Mouse (Mus musculus) myocyte (in vitro differentiated cells): Measurements from ENCODE around the gene Kcne1. TPM values are rescaled to one million over a fixed set of nuclear protein-coding genes. Genes with fewer than 3 reads are reported as not detected.

Experiments used
- H3K27me3 ChIP-seq: one replicate; pipeline ENCODE4 v1.6.1; 2011; ENCODE audit not compliant: control insufficient read depth, insufficient read depth, insufficient read length
- H3K36me3 ChIP-seq: one replicate; pipeline ENCODE4 v1.6.1; 2011; ENCODE audit not compliant: control insufficient read depth, insufficient read depth
- H3K4me2 ChIP-seq: one replicate; pipeline ENCODE4 v1.6.1; 2011; ENCODE audit warnings: low read depth, control low read depth
- H3K4me3 ChIP-seq: one replicate; pipeline ENCODE4 v1.5.1; 2011; ENCODE audit warnings: mild to moderate bottlenecking, control low read depth, moderate library complexity
- H3K79me2 ChIP-seq: one replicate; pipeline ENCODE4 v1.6.1; 2011; ENCODE audit not compliant: control insufficient read depth, insufficient read depth
- H3ac ChIP-seq: one replicate; pipeline ENCODE4 v1.6.1; 2011; ENCODE audit not compliant: control insufficient read depth, insufficient read length
- CEBPB ChIP-seq: IDR thresholded peaks from 2 replicates; pipeline ENCODE4 v1.6.1; 2011; ENCODE audit warnings: mild to moderate bottlenecking, moderate library complexity; ENCODE audit not compliant: poor library complexity, insufficient read depth, severe bottlenecking
- E2F4 ChIP-seq: IDR thresholded peaks from one replicate; pipeline ENCODE4 v1.6.1; 2011; ENCODE audit warnings: mild to moderate bottlenecking, control low read depth, moderate library complexity; ENCODE audit not compliant: insufficient read depth
- MAX ChIP-seq: IDR thresholded peaks from one replicate; pipeline ENCODE4 v1.6.1; 2011; ENCODE audit warnings: low read depth, mild to moderate bottlenecking, control low read depth
- MYOD1 ChIP-seq, 3 experiments: IDR thresholded peaks; one replicate each; pipeline ENCODE4 v1.6.1; 2011; ENCODE audit warnings: control low read depth in 2 of 3, low read depth in 2 of 3, mild to moderate bottlenecking in 2 of 3, moderate library complexity in 1 of 3; ENCODE audit not compliant: insufficient read length in 2 of 3, control insufficient read depth in 1 of 3
- MYOG ChIP-seq, 3 experiments: IDR thresholded peaks; one replicate each; pipeline ENCODE4 v1.6.1; 2011; ENCODE audit warnings: control low read depth in 2 of 3, low read depth in 2 of 3, mild to moderate bottlenecking in 2 of 3; ENCODE audit not compliant: insufficient read length in 2 of 3, control insufficient read depth in 1 of 3, insufficient read depth in 1 of 3
- POLR2A ChIP-seq: IDR thresholded peaks from one replicate; pipeline ENCODE4 v1.6.1; 2011; ENCODE audit warnings: low read depth, mild to moderate bottlenecking, control low read depth, moderate library complexity; ENCODE audit not compliant: insufficient read length
- POLR2AphosphoS2 ChIP-seq: IDR thresholded peaks from one replicate; pipeline ENCODE4 v1.6.1; 2011; ENCODE audit warnings: low read depth, control low read depth; ENCODE audit not compliant: insufficient read length
- REST ChIP-seq: IDR thresholded peaks from one replicate; pipeline ENCODE4 v1.6.1; 2011; ENCODE audit warnings: mild to moderate bottlenecking, control low read depth, moderate library complexity; ENCODE audit not compliant: insufficient read depth, insufficient read length
- SRF ChIP-seq: IDR thresholded peaks from one replicate; pipeline ENCODE4 v1.6.1; 2011; ENCODE audit warnings: low read depth; ENCODE audit not compliant: control insufficient read depth, insufficient read length
- TCF12 ChIP-seq: IDR thresholded peaks from one replicate; pipeline ENCODE4 v1.6.1; 2011; ENCODE audit warnings: mild to moderate bottlenecking, control low read depth; ENCODE audit not compliant: poor library complexity, insufficient read depth, severe bottlenecking
- TCF3 ChIP-seq: IDR thresholded peaks from one replicate; pipeline ENCODE4 v1.6.1; 2011; ENCODE audit warnings: low read depth, control low read depth; ENCODE audit not compliant: insufficient read length
- USF1 ChIP-seq: IDR thresholded peaks from one replicate; pipeline ENCODE4 v1.6.1; 2011; ENCODE audit warnings: low read depth, mild to moderate bottlenecking, control low read depth, moderate library complexity
- polyA plus RNA-seq: library from polyadenylated mRNA; unstranded; fragments of >200 nt; fragmentation: generic; extraction: Trizol; gene quantifications from one replicate; pipeline ENCODE4 v1.2.1, GENCODE M21; 2012; ENCODE audit warnings: missing spikeins

Gene Kcne1
- polyA plus RNA-seq, 1 experiment, result not detected

GRCm38 (mm10) chr16:92340612-92341511 lies 18.4 kb downstream of the Kcne1 start:
- no peaks in the 10 kb centered on the region for H3K36me3 ChIP-seq
- H3K4me3 ChIP-seq, result no peak overlapping the region
- peaks cover under 1% of the 10 kb centered on the region for H3K27me3 ChIP-seq
- H3K4me2 ChIP-seq, result peak overlapping the region; percentile 10
- H3ac ChIP-seq, result no peak overlapping the region
- no peaks in the 10 kb centered on the region for H3K79me2 ChIP-seq
- TF ChIP-seq CEBPB (no peak), REST (no peak), TCF12 (no peak), SRF (no peak), TCF3 (no peak), POLR2AphosphoS2 (no peak)

GRCm38 (mm10) chr16:92336280-92336679 lies 23.0 kb downstream of the Kcne1 start:
- H3K36me3 ChIP-seq, result no peaks in the 10 kb centered on the region
- H3ac ChIP-seq, result no peak overlapping the region
- peaks cover 24% of the 10 kb centered on the region for H3K27me3 ChIP-seq
- TF ChIP-seq REST (no peak), POLR2AphosphoS2 (no peak)
- no peak overlapping the region for H3K4me2 ChIP-seq
- H3K79me2 ChIP-seq, result no peaks in the 10 kb centered on the region
- H3K4me3 ChIP-seq, result no peak overlapping the region

GRCm38 (mm10) chr16:92334600-92334999 lies 24.7 kb downstream of the Kcne1 start:
- no peaks in the 10 kb centered on the region for H3K79me2 ChIP-seq
- no peak overlapping the region for H3K4me3 ChIP-seq
- H3K36me3 ChIP-seq, result no peaks in the 10 kb centered on the region
- H3ac ChIP-seq, result no peak overlapping the region
- TF ChIP-seq USF1, result no peak
- TF ChIP-seq CEBPB, result no peak
- no peak for TF ChIP-seq TCF3
- TF ChIP-seq MYOG (IDR thresholded peaks at IDR 0.05; ENCODE audit: control insufficient read depth in 1 of 3, insufficient read depth in 1 of 3, insufficient read length in 2 of 3, low read depth in 2 of 3), result no peak
- TF ChIP-seq MAX, result no peak
- TF ChIP-seq REST, result no peak
- TF ChIP-seq POLR2A, result no peak
- TF ChIP-seq E2F4, result no peak
- TF ChIP-seq POLR2AphosphoS2, result no peak
- no peak for TF ChIP-seq TCF12
- TF ChIP-seq SRF, result no peak
- TF ChIP-seq MYOD1 (IDR thresholded peaks at IDR 0.05; ENCODE audit: control insufficient read depth in 1 of 3, insufficient read length in 2 of 3, low read depth in 2 of 3), result no peak
- peaks cover 36% of the 10 kb centered on the region for H3K27me3 ChIP-seq
- no peak overlapping the region for H3K4me2 ChIP-seq

- H3K27me3 ChIP-seq, result peaks cover 66% of the 10 kb centered on the region
- H3K4me3 ChIP-seq, result no peak overlapping the region
These were observed 28.3 kb downstream of the Kcne1 start for GRCm38 (mm10) chr16:92330966-92331365.

DNA sequence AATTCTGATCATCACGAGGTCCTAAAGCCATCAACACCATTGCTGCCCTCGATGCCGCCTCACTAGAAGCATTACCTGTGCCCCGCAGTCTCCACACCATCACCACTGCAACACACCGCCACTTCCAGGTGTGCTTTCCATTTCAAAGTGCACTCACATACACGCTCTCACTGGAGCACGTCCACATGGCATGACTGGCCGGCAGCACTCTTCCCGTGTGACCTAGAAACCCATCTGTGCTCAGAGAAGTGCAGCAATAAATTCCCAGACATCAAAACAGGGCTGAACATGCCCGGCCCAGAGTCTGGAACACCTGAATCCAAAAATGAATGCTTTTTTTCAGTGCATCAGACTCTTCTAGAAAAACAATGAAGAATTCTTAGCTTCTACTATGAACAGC lies 31.4 kb downstream of the Kcne1 start:
- H3ac ChIP-seq, result no peak overlapping the region
- no peak overlapping the region for H3K4me3 ChIP-seq
- peaks cover 69% of the 10 kb centered on the region for H3K27me3 ChIP-seq

More at GRCm38 (mm10) chr16:92330966-92331365, 28.3 kb downstream of the Kcne1 start:
- no peaks in the 10 kb centered on the region for H3K79me2 ChIP-seq
- no peak overlapping the region for H3ac ChIP-seq
- TF ChIP-seq E2F4 (no peak), TCF3 (no peak), MYOG (IDR thresholded peaks at IDR 0.05; ENCODE audit: control insufficient read depth in 1 of 3, insufficient read depth in 1 of 3, insufficient read length in 2 of 3, low read depth in 2 of 3) (no peak), MAX (no peak), TCF12 (no peak)
- H3K4me2 ChIP-seq, result no peak overlapping the region
- no peaks in the 10 kb centered on the region for H3K36me3 ChIP-seq

More for the DNA sequence above, 31.4 kb downstream of the Kcne1 start:
- Histone ChIP-seq H3K4me2 (no peak overlapping the region), H3K36me3 (no peaks in the 10 kb centered on the region), H3K79me2 (no peaks in the 10 kb centered on the region)
- TF ChIP-seq USF1 (no peak), E2F4 (no peak), MYOD1 (IDR thresholded peaks at IDR 0.05; ENCODE audit: control insufficient read depth in 1 of 3, insufficient read length in 2 of 3, low read depth in 2 of 3) (no peak)
